Mouse (Mus musculus): ENCODE results near the gene Tor1b.

The Tor1b gene

GRCm38 (mm10) chr2:30995432-30995996 lies 42.8 kb downstream of the Tor1b start:
- DNase-seq, result no peak

- DNase-seq, result no peak
Observed at GRCm38 (mm10) chr2:30998443-30999260, 45.9 kb downstream of the Tor1b start.

GRCm38 (mm10) chr2:31002857-31003256 lies 50.1 kb downstream of the Tor1b start:
- DNase-seq, result no peak

GRCm38 (mm10) chr2:31005453-31005852 lies 52.7 kb downstream of the Tor1b start:
- no peak for DNase-seq

- peak; percentile 26 for DNase-seq
Observed at GRCm38 (mm10) chr2:31006434-31006833, 53.7 kb downstream of the Tor1b start.

- DNase-seq, result no peak
Observed at GRCm38 (mm10) chr2:31007208-31007607, 54.4 kb downstream of the Tor1b start.
